In genomic region chr10:127432466-127432865, GRCm38 (mm10) we compare ENCODE assay signal across 12 mouse cellular contexts.
"Had no signal": no experiment of that assay in that cellular context is flagged by ENCODE, and none has a peak within 500 bp of the region (broad histone marks: within the 10 kb centered on the region; RNA-seq: fewer than 3 reads in every experiment).

No protein-coding gene starts in this region.

- DNase-seq: retina, postnatal 1 day; right cerebral cortex, adult 18-20 months; right cerebral cortex, postnatal 14 days; right cerebral cortex, postnatal 25 days; right cerebral cortex, postnatal 4 days; spleen, adult 18-20 months; thymus, adult 18-20 months; thymus, adult 2 months; thymus, postnatal 14 days; thymus, postnatal 25 days; thymus, postnatal 36 days; thymus, postnatal 4 days had no signal
